ENCODE assay signal across 39 mouse cellular contexts in the genomic region with DNA sequence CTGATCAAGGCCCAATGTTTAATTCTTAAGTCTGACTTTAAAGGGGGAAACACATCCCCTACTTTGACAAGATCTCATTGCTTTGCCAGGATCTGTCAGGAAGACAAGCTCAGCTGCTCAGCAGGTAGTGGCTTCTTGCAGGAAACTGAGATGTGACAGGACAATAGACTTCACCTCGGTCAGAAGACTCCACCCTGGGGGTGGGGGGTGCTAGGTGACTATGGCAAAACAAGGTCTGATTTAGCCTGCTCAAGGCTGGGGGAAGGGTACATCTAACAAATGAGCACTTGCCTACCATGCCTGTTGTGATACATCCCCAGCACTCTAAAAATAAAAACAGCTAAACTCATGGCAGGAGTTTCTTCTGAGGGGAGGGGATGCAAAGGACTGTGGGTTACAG. TPM values are rescaled to one million over a fixed set of nuclear protein-coding genes. Genes with fewer than 3 reads are reported as not detected.
"Had no signal": no experiment of that assay in that cellular context is flagged by ENCODE, and none has a peak within 500 bp of the region (broad histone marks: within the 10 kb centered on the region; RNA-seq: fewer than 3 reads in every experiment).

No protein-coding gene starts in this region.

- H3K4me2 ChIP-seq: heart, embryonic 11.5 days; heart, embryonic 13.5 days; heart, embryonic 15.5 days; hindbrain, embryonic 13.5 days; hindbrain, embryonic 15.5 days; intestine, embryonic 15.5 days; limb, embryonic 12.5 days; liver, embryonic 11.5 days; liver, embryonic 13.5 days; liver, embryonic 15.5 days had no signal

- H3K9ac ChIP-seq: heart, embryonic 13.5 days; heart, embryonic 15.5 days; hindbrain, embryonic 13.5 days; hindbrain, embryonic 15.5 days; intestine, embryonic 15.5 days; limb, embryonic 12.5 days; liver, embryonic 13.5 days; liver, embryonic 15.5 days had no signal

- H3K4me3 ChIP-seq: heart, adult 2 months; heart, embryonic 13.5 days; heart, embryonic 15.5 days; hindbrain, embryonic 13.5 days; hindbrain, embryonic 15.5 days; intestine, embryonic 15.5 days; layer of hippocampus, adult 2 months; limb, embryonic 10.5 days; limb, embryonic 12.5 days; liver, embryonic 13.5 days; liver, embryonic 15.5 days had no signal

- ATAC-seq: hindbrain, postnatal 0 days; inflammation-experienced regulatory T-cells, adult 6 months; intestine, embryonic 15.5 days; intestine, postnatal 0 days had no signal

- H3K9me3 ChIP-seq: heart, embryonic 13.5 days; heart, embryonic 15.5 days; hindbrain, embryonic 13.5 days; hindbrain, embryonic 15.5 days; intestine, embryonic 15.5 days; limb, embryonic 10.5 days; limb, embryonic 12.5 days; liver, embryonic 13.5 days; liver, embryonic 15.5 days had no signal

- H3K36me3 ChIP-seq: heart, embryonic 13.5 days; heart, embryonic 15.5 days; hindbrain, embryonic 13.5 days; hindbrain, embryonic 15.5 days; intestine, embryonic 15.5 days; limb, embryonic 10.5 days; limb, embryonic 12.5 days; liver, embryonic 13.5 days; liver, embryonic 15.5 days had no signal

- H3K27me3 ChIP-seq: heart, embryonic 15.5 days; intestine, embryonic 15.5 days had no signal

- DNase-seq: gastrocnemius, postnatal 14 days; gastrocnemius, postnatal 36 days; heart, adult 11 months; heart, adult 2 months; heart, postnatal 14 days; heart, postnatal 36 days; kidney, adult 8-10 months; kidney, postnatal 10 days; kidney, postnatal 25 days; kidney, postnatal 4 days; liver; liver, embryonic 13.5 days had no signal

- H3K27ac ChIP-seq: heart, adult 2 months; heart, embryonic 13.5 days; heart, embryonic 15.5 days; hindbrain, embryonic 13.5 days; hindbrain, embryonic 15.5 days; hindbrain, postnatal 0 days; intestine, embryonic 15.5 days; layer of hippocampus, adult 2 months; limb, embryonic 10.5 days; limb, embryonic 12.5 days; liver, embryonic 13.5 days; liver, embryonic 15.5 days had no signal

- H3K4me1 ChIP-seq: heart, embryonic 13.5 days; heart, embryonic 15.5 days; hindbrain, embryonic 13.5 days; hindbrain, embryonic 15.5 days; intestine, embryonic 15.5 days; limb, embryonic 10.5 days; limb, embryonic 12.5 days; liver, embryonic 13.5 days; liver, embryonic 15.5 days had no signal

RNA-seq across cellular contexts. Expression of a gene that starts 18.8 kb away (rescaled TPM):
- total RNA-seq: gastrocnemius, adult 18-20 months; gastrocnemius, adult 8-10 months; gastrocnemius, postnatal 14 days; gastrocnemius, postnatal 36 days; heart, adult 2 months; heart, postnatal 36 days; hematopoietic stem cell, adult 5-6 weeks; hindbrain, postnatal 0 days; layer of hippocampus, adult 2 months; layer of hippocampus, postnatal 10 days; layer of hippocampus, postnatal 25 days; left cerebral cortex, postnatal 14 days; left cerebral cortex, postnatal 36 days had no signal
- polyA plus RNA-seq: heart, adult 2 months; heart, embryonic 11.5 days; heart, embryonic 13.5 days; heart, embryonic 15.5 days; hindbrain, embryonic 11.5 days; hindbrain, embryonic 13.5 days; hindbrain, postnatal 0 days; intestine, embryonic 15.5 days; intestine, postnatal 0 days; kidney, embryonic 16.5 days; limb, embryonic 10.5 days; limb, embryonic 12.5 days; liver, embryonic 11.5 days; liver, embryonic 13.5 days; liver, embryonic 15.5 days had no signal

RNA-seq across cellular contexts. Expression of a gene that starts 23.8 kb away (rescaled TPM):
- total RNA-seq: gastrocnemius, adult 18-20 months; gastrocnemius, adult 8-10 months; gastrocnemius, postnatal 14 days; gastrocnemius, postnatal 36 days; heart, postnatal 14 days; heart, postnatal 36 days; hematopoietic stem cell, adult 5-6 weeks; hindbrain, postnatal 0 days; layer of hippocampus, adult 2 months; layer of hippocampus, postnatal 10 days; layer of hippocampus, postnatal 25 days; left cerebral cortex, postnatal 14 days; left cerebral cortex, postnatal 36 days had no signal
- polyA plus RNA-seq: gonadal fat pad, adult 2 months; heart, adult 2 months; heart, embryonic 11.5 days; heart, embryonic 13.5 days; heart, embryonic 15.5 days; heart, postnatal 0 days; hindbrain, embryonic 11.5 days; hindbrain, embryonic 13.5 days; hindbrain, embryonic 15.5 days; hindbrain, postnatal 0 days; intestine, embryonic 15.5 days; intestine, postnatal 0 days; kidney, embryonic 14.5 days; kidney, embryonic 16.5 days; limb, embryonic 10.5 days; limb, embryonic 12.5 days; limb, embryonic 14.5 days; liver, embryonic 11.5 days; liver, embryonic 13.5 days; liver, embryonic 15.5 days had no signal
